Mouse (Mus musculus) stomach, postnatal 0 days (tissue): Measurements from ENCODE around the gene Cyp4f17. TPM values are rescaled to one million over a fixed set of nuclear protein-coding genes. Genes with fewer than 3 reads are reported as not detected.
A peak's percentile ranks its signal among the peaks of the same experiment; 100 is the strongest.
"Not testable (repeated sequence)": the region's sequence is repeated elsewhere in the genome, so short reads cannot be mapped to it uniquely, and the experiment has no call there.

Experiments used
- ATAC-seq: fragments of 200-750 bp; cut with Nextera tagmentation; 2 replicates; pipeline ENCODE4 v1.8.0; 2017; ENCODE audit not compliant: low FRiP score, low TSS enrichment
- DNase-seq: peaks from one replicate; pipeline ENCODE4 v3.0.0-alpha.2; 2016; ENCODE audit warnings: low spot score
- H3K27ac ChIP-seq: fragments of 300-500 bp; sonication (generic); replicated peaks from 2 replicates; pipeline ENCODE4 v1.5.1; 2014; ENCODE audit warnings: mild to moderate bottlenecking, control low read depth
- H3K27me3 ChIP-seq: fragments of 300-500 bp; sonication (generic); 2 replicates; pipeline ENCODE4 v1.6.1; 2014; ENCODE audit warnings: low read length; ENCODE audit not compliant: control insufficient read depth, insufficient read depth
- H3K36me3 ChIP-seq: fragments of 300-500 bp; sonication (generic); 2 replicates; pipeline ENCODE4 v1.6.1; 2014; ENCODE audit warnings: low read length, mixed read lengths; ENCODE audit not compliant: control insufficient read depth, insufficient read depth
- H3K4me1 ChIP-seq: fragments of 300-500 bp; sonication (generic); replicated peaks from 2 replicates; pipeline ENCODE4 v1.6.1; 2014; ENCODE audit warnings: antibody characterized with exemption; ENCODE audit not compliant: control insufficient read depth, insufficient read depth
- H3K4me2 ChIP-seq: fragments of 300-500 bp; sonication (generic); replicated peaks from 2 replicates; pipeline ENCODE4 v1.6.1; 2014; ENCODE audit warnings: low read depth, mild to moderate bottlenecking, control low read depth, moderate library complexity
- H3K4me3 ChIP-seq: fragments of 300-500 bp; sonication (generic); 2 replicates; pipeline ENCODE4 v1.5.1; 2014; ENCODE audit warnings: low read depth, low read length, control low read depth
- H3K9ac ChIP-seq: fragments of 300-500 bp; sonication (generic); 2 replicates; pipeline ENCODE4 v1.6.1; 2014; ENCODE audit warnings: mild to moderate bottlenecking, low read length, control low read depth, mixed read lengths
- H3K9me3 ChIP-seq: fragments of 300-500 bp; sonication (generic); 2 replicates; pipeline ENCODE4 v1.6.1; 2016; ENCODE audit warnings: low read length; ENCODE audit not compliant: control insufficient read depth
- CTCF ChIP-seq: IDR thresholded peaks from 2 replicates; pipeline ENCODE4 v1.5.1; 2016; ENCODE audit warnings: antibody characterized with exemption, low read depth, mild to moderate bottlenecking, moderate library complexity
- EP300 ChIP-seq: optimal IDR thresholded peaks from 2 replicates; pipeline ENCODE3; 2016; ENCODE audit warnings: antibody characterized with exemption
- WGBS: fragments of 180-500 bp; shearing (Covaris S2); extraction: QIAGEN DNeasy Blood & Tissue Kit; methylation state at CpG from one replicate; pipeline ENCODE4 v1.1.7; 2014; 5-methylcytosine and 5-hydroxymethylcytosine counted together
- polyA plus RNA-seq: library from polyadenylated mRNA; unstranded; fragments of >200 nt; fragmentation: Nextera tagmentation; extraction: Ambion mirVana; gene quantifications from 2 replicates; pipeline ENCODE4 v1.2.1, GENCODE M21; 2015

The Cyp4f17 gene
- polyA plus RNA-seq, 1 experiment from 2014 or later, result 3.8 TPM

- not testable (repeated sequence) for DNase-seq, H3K9me3 ChIP-seq, H3K36me3 ChIP-seq, ATAC-seq, H3K27ac ChIP-seq, H3K4me1 ChIP-seq, H3K27me3 ChIP-seq, H3K9ac ChIP-seq, H3K4me2 ChIP-seq, H3K4me3 ChIP-seq
- 95% methylated on average over 2 of the region's 2 CpGs for WGBS
These were observed 57.5 kb downstream of the Cyp4f17 start for GRCm38 (mm10) chr17:32563301-32563700.

- H3K9me3 ChIP-seq, H3K27ac ChIP-seq, H3K4me2 ChIP-seq, DNase-seq, H3K4me1 ChIP-seq, H3K27me3 ChIP-seq, ATAC-seq, H3K4me3 ChIP-seq, H3K9ac ChIP-seq, H3K36me3 ChIP-seq: not testable (repeated sequence)
- WGBS, result 65% methylated on average over 2 of the region's 2 CpGs
These were observed 67.4 kb downstream of the Cyp4f17 start for GRCm38 (mm10) chr17:32573286-32573685.

GRCm38 (mm10) chr17:32577496-32578186 lies 71.8 kb downstream of the Cyp4f17 start:
- Histone ChIP-seq H3K9ac (no peak overlapping the region), H3K4me2 (no peak overlapping the region), H3K4me3 (no peak overlapping the region), H3K36me3 (no peaks in the 10 kb centered on the region), H3K27me3 (no peaks in the 10 kb centered on the region), H3K9me3 (no peaks in the 10 kb centered on the region), H3K27ac (peak overlapping the region; percentile 45; the same call in 1 of the 2 replicates), H3K4me1 (no peaks in the 10 kb centered on the region)
- no peak for TF ChIP-seq EP300
- no peak for TF ChIP-seq CTCF
- WGBS, result 37% methylated on average over 7 of the region's 7 CpGs
- DNase-seq (peak; percentile 67), ATAC-seq (peak; percentile 87)

Other genes starting within 250 kb of the Cyp4f17 start
- gene Brd4, start 221.3 kb upstream of the Cyp4f17 start, polyA plus RNA-seq, result 28.6 and 29.9 TPM in 2 replicates
- gene Akap8, start 184.8 kb upstream of the Cyp4f17 start, polyA plus RNA-seq, result 30.3 and 31.0 TPM in 2 replicates
- 25.2 and 31.7 TPM in 2 replicates for gene Akap8l, start 155.4 kb upstream of the Cyp4f17 start, polyA plus RNA-seq
- gene Wiz, start 116.6 kb upstream of the Cyp4f17 start, polyA plus RNA-seq, result 9.6 and 13.4 TPM in 2 replicates
- 0.56 and 0.63 TPM in 2 replicates for gene Rasal3, start 102.5 kb upstream of the Cyp4f17 start, polyA plus RNA-seq
- gene Pglyrp2, start 81.9 kb upstream of the Cyp4f17 start, polyA plus RNA-seq, result 0.10 and 0.16 TPM in 2 replicates
- 56.5 and 57.9 TPM in 2 replicates for gene Cyp4f39, start 53.3 kb upstream of the Cyp4f17 start, polyA plus RNA-seq
- 18.3 and 18.6 TPM in 2 replicates for gene Cyp4f16, start 30.5 kb downstream of the Cyp4f17 start, polyA plus RNA-seq
- not detected in 2 replicates for gene Cyp4f37, start 115.3 kb downstream of the Cyp4f17 start, polyA plus RNA-seq
- 0.04 and 0.23 TPM in 2 replicates for gene Cyp4f40, start 152.8 kb downstream of the Cyp4f17 start, polyA plus RNA-seq
- 0.62 and 1.1 TPM in 2 replicates for gene Cyp4f15, start 179.6 kb downstream of the Cyp4f17 start, polyA plus RNA-seq